Mouse (Mus musculus) ES-Bruce4 (cell line): ENCODE measurements around the gene Gdf3. TPM values are rescaled to one million over a fixed set of nuclear protein-coding genes. Genes with fewer than 3 reads are reported as not detected.
"Not testable (repeated sequence)": the region's sequence is repeated elsewhere in the genome, so short reads cannot be mapped to it uniquely, and the experiment has no call there.

ENCODE experiments used
- H3K27ac ChIP-seq: 2 replicates; pipeline ENCODE4 v1.5.1; 2012; ENCODE audit warnings: low read length, inconsistent platforms; ENCODE audit not compliant: insufficient read depth
- H3K27me3 ChIP-seq: 2 replicates; pipeline ENCODE4 v1.6.1; 2012; ENCODE audit warnings: mild to moderate bottlenecking, low read length, inconsistent platforms; ENCODE audit not compliant: control insufficient read depth, poor library complexity, insufficient read depth, severe bottlenecking
- H3K36me3 ChIP-seq: 2 replicates; pipeline ENCODE4 v1.6.1; 2012; ENCODE audit warnings: inconsistent platforms, mild to moderate bottlenecking, low read length, moderate library complexity; ENCODE audit not compliant: control insufficient read depth, poor library complexity, insufficient read depth, severe bottlenecking
- H3K4me1 ChIP-seq: one replicate; pipeline ENCODE4 v1.8.1; 2011; ENCODE audit warnings: low read length; ENCODE audit not compliant: control insufficient read depth, insufficient read depth
- H3K4me3 ChIP-seq: 2 replicates; pipeline ENCODE4 v1.5.1; 2011; ENCODE audit warnings: low read depth, mild to moderate bottlenecking, low read length
- H3K9ac ChIP-seq: 2 replicates; pipeline ENCODE4 v1.6.1; 2012; ENCODE audit warnings: low read depth, mild to moderate bottlenecking, inconsistent platforms; ENCODE audit not compliant: poor library complexity, severe bottlenecking
- H3K9me3 ChIP-seq: replicated peaks from 2 replicates; pipeline ENCODE4 v1.6.1; 2012; ENCODE audit warnings: mild to moderate bottlenecking, low read length, inconsistent platforms; ENCODE audit not compliant: control insufficient read depth, poor library complexity, insufficient read depth, severe bottlenecking
- CTCF ChIP-seq: IDR thresholded peaks from one replicate; pipeline ENCODE4 v1.8.1; 2011; ENCODE audit warnings: low read depth, low read length
- EP300 ChIP-seq: IDR thresholded peaks from 2 replicates; pipeline ENCODE4 v1.6.1; 2011; ENCODE audit warnings: low read depth, low read length; ENCODE audit not compliant: insufficient read depth
- POLR2A ChIP-seq: IDR thresholded peaks from one replicate; pipeline ENCODE4 v1.8.1; 2011; ENCODE audit warnings: low read length; ENCODE audit not compliant: insufficient read depth
- polyA plus RNA-seq: library from polyadenylated mRNA; stranded (reverse); fragments of >200 nt; gene quantifications from 2 replicates; pipeline ENCODE4 v1.2.4, GENCODE M21; 2011; ENCODE audit warnings: low read depth; ENCODE audit not compliant: missing spikeins, insufficient read depth, insufficient read length

Gene Gdf3
- polyA plus RNA-seq, 1 experiment = 34.8 TPM

- no peaks in the 10 kb centered on the region for H3K36me3 ChIP-seq
- H3K4me3 ChIP-seq = no peak overlapping the region
- no peaks in the 10 kb centered on the region for H3K9me3 ChIP-seq
- H3K27me3 ChIP-seq = no peaks in the 10 kb centered on the region
- no peak overlapping the region for H3K9ac ChIP-seq
- no peak overlapping the region for H3K27ac ChIP-seq
- TF ChIP-seq POLR2A = no peak
- no peak for TF ChIP-seq EP300
- no peak for TF ChIP-seq CTCF
- no peaks in the 10 kb centered on the region for H3K4me1 ChIP-seq
Observed at GRCm38 (mm10) chr6:122579086-122579485, 30.8 kb downstream of the Gdf3 start.

- H3K36me3 ChIP-seq = no peaks in the 10 kb centered on the region
- no peaks in the 10 kb centered on the region for H3K27me3 ChIP-seq
- no peak overlapping the region for H3K4me3 ChIP-seq
- H3K27ac ChIP-seq = no peak overlapping the region
- no peaks in the 10 kb centered on the region for H3K9me3 ChIP-seq
- TF ChIP-seq CTCF (no peak), EP300 (no peak), POLR2A (no peak)
- H3K9ac ChIP-seq = no peak overlapping the region
- H3K4me1 ChIP-seq = no peaks in the 10 kb centered on the region
Observed at GRCm38 (mm10) chr6:122577030-122577429, 32.9 kb downstream of the Gdf3 start.

GRCm38 (mm10) chr6:122575037-122575436, 34.9 kb downstream of the Gdf3 start:
- not testable (repeated sequence) for H3K9ac ChIP-seq, H3K27me3 ChIP-seq, H3K27ac ChIP-seq, H3K9me3 ChIP-seq, H3K4me1 ChIP-seq, H3K4me3 ChIP-seq, H3K36me3 ChIP-seq

GRCm38 (mm10) chr6:122571617-122571959, 38.3 kb downstream of the Gdf3 start:
- Histone ChIP-seq H3K4me1 (no peaks in the 10 kb centered on the region), H3K9me3 (no peaks in the 10 kb centered on the region), H3K36me3 (no peaks in the 10 kb centered on the region), H3K9ac (no peak overlapping the region), H3K4me3 (no peak overlapping the region), H3K27ac (no peak overlapping the region), H3K27me3 (no peaks in the 10 kb centered on the region)
- no peak for TF ChIP-seq EP300
- no peak for TF ChIP-seq POLR2A
- TF ChIP-seq CTCF = no peak

GRCm38 (mm10) chr6:122570695-122571616, 38.9 kb downstream of the Gdf3 start:
- H3K4me1 ChIP-seq = no peaks in the 10 kb centered on the region
- H3K27me3 ChIP-seq = no peaks in the 10 kb centered on the region
- no peaks in the 10 kb centered on the region for H3K36me3 ChIP-seq
- no peak for TF ChIP-seq EP300
- no peak for TF ChIP-seq CTCF
- no peak for TF ChIP-seq POLR2A
- no peak overlapping the region for H3K4me3 ChIP-seq
- no peak overlapping the region for H3K9ac ChIP-seq
- H3K9me3 ChIP-seq = no peaks in the 10 kb centered on the region
- H3K27ac ChIP-seq = no peak overlapping the region

GRCm38 (mm10) chr6:122569762-122570161, 40.1 kb downstream of the Gdf3 start:
- Histone ChIP-seq H3K9me3 (no peaks in the 10 kb centered on the region), H3K4me3 (no peak overlapping the region), H3K9ac (no peak overlapping the region), H3K27me3 (no peaks in the 10 kb centered on the region), H3K36me3 (no peaks in the 10 kb centered on the region), H3K27ac (no peak overlapping the region), H3K4me1 (no peaks in the 10 kb centered on the region)
- TF ChIP-seq POLR2A (no peak), EP300 (no peak), CTCF (no peak)
